Mouse (Mus musculus) liver, embryonic 14.5 days (tissue): ENCODE results near the gene Tspyl1.

ENCODE experiments used
- CTCF ChIP-seq: IDR thresholded peaks from 2 replicates; pipeline ENCODE4 v1.5.1; 2016; ENCODE audit warnings: antibody characterized with exemption, low read depth, control low read depth
- EP300 ChIP-seq: IDR thresholded peaks from 2 replicates; pipeline ENCODE4 v1.6.1; 2016; ENCODE audit warnings: antibody characterized with exemption, low read depth

DNA sequence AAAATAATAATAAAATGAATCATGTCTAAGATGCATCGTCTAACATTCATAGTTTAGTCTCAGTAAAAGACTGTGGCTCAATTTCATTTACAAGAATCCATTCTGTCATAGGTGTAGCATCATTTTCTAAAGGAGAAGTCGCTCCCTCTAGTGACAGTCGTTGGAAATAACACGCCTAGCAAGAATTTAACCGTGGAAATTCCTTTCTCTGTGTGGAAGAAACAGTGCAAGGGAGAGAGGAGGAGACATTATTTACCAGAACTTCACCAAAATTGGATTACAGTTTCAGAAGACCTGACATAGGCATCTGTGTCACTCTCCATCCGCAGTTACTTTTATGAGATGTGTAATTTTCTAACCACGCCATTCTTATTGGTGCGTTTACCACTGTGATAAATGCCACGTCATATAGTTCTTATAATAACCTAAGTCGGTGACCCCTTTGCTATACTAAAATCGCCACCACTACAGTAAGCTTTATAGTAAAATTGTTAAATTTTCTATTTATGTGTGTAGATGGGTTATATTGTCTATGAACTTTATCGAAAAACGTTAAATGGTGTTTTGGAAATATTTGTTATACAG lies 1.3 kb upstream of the Tspyl1 start:
- TF ChIP-seq CTCF (peak; percentile 72), EP300 (no peak)
